Mouse (Mus musculus) stomach, embryonic 15.5 days (tissue): ENCODE results near the gene Tmcc1. TPM values are rescaled to one million over a fixed set of nuclear protein-coding genes. Genes with fewer than 3 reads are reported as not detected.

Source experiments
- ATAC-seq: fragments of 200-750 bp; cut with Nextera tagmentation; 2 replicates; pipeline ENCODE4 v1.8.0; 2017; ENCODE audit warnings: low read depth, moderate number of reproducible peaks, moderate TSS enrichment; ENCODE audit not compliant: insufficient read depth, low FRiP score
- H3K27ac ChIP-seq: fragments of 300-500 bp; sonication (generic); 2 replicates; pipeline ENCODE4 v1.5.1; 2015; ENCODE audit warnings: mild to moderate bottlenecking, inconsistent platforms
- H3K27me3 ChIP-seq: fragments of 300-500 bp; sonication (generic); replicated peaks from 2 replicates; pipeline ENCODE4 v1.6.1; 2015; ENCODE audit warnings: inconsistent platforms
- H3K36me3 ChIP-seq: fragments of 300-500 bp; sonication (generic); 2 replicates; pipeline ENCODE4 v1.6.1; 2015; ENCODE audit warnings: inconsistent platforms
- H3K4me1 ChIP-seq: fragments of 300-500 bp; sonication (generic); 2 replicates; pipeline ENCODE4 v1.6.1; 2015; ENCODE audit warnings: inconsistent platforms
- H3K4me2 ChIP-seq: fragments of 300-500 bp; sonication (generic); 2 replicates; pipeline ENCODE4 v1.6.1; 2015; ENCODE audit warnings: mild to moderate bottlenecking, inconsistent platforms
- H3K4me3 ChIP-seq: fragments of 300-500 bp; sonication (generic); replicated peaks from 2 replicates; pipeline ENCODE4 v1.5.1; 2015; ENCODE audit warnings: inconsistent platforms
- H3K9ac ChIP-seq: fragments of 300-500 bp; sonication (generic); 2 replicates; pipeline ENCODE4 v1.6.1; 2015; ENCODE audit warnings: inconsistent platforms
- H3K9me3 ChIP-seq: fragments of 300-500 bp; sonication (generic); 2 replicates; pipeline ENCODE4 v1.6.1; 2016; ENCODE audit warnings: inconsistent platforms
- WGBS: fragments of 180-500 bp; shearing (Covaris S2); methylation state at CpG from one replicate; pipeline ENCODE4 v1.1.7; 2015; 5-methylcytosine and 5-hydroxymethylcytosine counted together
- polyA plus RNA-seq: library from polyadenylated mRNA; unstranded; fragments of >200 nt; fragmentation: Nextera tagmentation; extraction: Ambion mirVana; gene quantifications from 2 replicates; pipeline ENCODE4 v1.2.1, GENCODE M21; 2015

Tmcc1 gene
- polyA plus RNA-seq, 1 experiment from 2014 or later, result 19.1 TPM

DNA sequence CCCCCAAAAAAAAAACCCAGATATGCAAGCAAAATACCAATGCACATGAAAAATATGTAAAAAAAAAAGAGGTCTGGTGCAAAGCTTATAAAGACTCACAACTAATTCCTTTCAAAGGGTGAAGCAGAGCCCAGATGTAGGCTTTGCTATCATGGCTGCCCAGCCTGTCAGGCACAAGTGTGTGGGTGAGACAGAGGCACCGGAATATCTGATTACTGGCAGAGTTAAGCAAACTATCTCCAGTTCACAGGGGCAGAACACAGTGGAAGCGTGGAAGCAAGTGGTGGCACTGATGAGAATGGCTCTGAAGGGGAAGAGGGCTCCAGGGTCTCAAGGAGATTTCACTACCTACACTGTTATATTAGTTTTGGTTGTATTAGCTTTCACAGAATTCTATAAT is 155.1 kb downstream of the Tmcc1 start:
- 86% methylated on average over 2 of the region's 2 CpGs for WGBS
- H3K9ac ChIP-seq, result no peak overlapping the region
- H3K4me3 ChIP-seq, result no peak overlapping the region
- H3K4me2 ChIP-seq, result no peak overlapping the region
- H3K27ac ChIP-seq, result no peak overlapping the region
- no peaks in the 10 kb centered on the region for H3K9me3 ChIP-seq
- no peaks in the 10 kb centered on the region for H3K36me3 ChIP-seq
- ATAC-seq, result no peak
- H3K27me3 ChIP-seq, result no peaks in the 10 kb centered on the region
- no peaks in the 10 kb centered on the region for H3K4me1 ChIP-seq

DNA sequence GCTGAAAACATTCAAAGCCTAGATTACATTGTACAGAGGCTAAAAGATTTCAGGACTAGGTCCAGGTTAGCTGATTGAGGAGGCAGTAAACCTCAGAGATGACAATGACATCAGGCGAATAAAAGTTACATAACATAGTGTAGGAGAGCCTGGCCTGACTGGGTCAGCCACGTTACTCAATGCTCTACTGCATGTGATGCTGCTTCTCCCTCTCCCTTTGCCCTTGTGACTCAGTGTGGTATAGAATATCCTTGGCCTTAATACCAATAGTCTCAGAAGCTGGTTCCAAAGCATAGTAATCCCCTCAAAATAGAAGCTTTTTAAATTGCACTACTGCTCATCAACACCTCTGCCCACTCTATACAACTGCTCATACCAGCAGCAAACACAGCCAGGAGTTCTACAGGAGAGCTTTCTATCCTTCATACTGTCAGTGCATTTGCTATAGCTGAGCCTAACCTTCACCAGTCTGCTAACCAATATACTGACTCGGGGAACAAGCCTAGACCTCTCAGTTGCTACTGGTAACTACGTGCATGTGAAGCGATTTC is 155.9 kb downstream of the Tmcc1 start:
- no peak for ATAC-seq
- Histone ChIP-seq H3K36me3 (no peaks in the 10 kb centered on the region), H3K4me1 (no peaks in the 10 kb centered on the region), H3K27me3 (no peaks in the 10 kb centered on the region), H3K9me3 (no peaks in the 10 kb centered on the region), H3K4me2 (no peak overlapping the region), H3K4me3 (no peak overlapping the region), H3K9ac (no peak overlapping the region), H3K27ac (no peak overlapping the region)
- WGBS, result 86% methylated on average over 5 of the region's 5 CpGs

DNA sequence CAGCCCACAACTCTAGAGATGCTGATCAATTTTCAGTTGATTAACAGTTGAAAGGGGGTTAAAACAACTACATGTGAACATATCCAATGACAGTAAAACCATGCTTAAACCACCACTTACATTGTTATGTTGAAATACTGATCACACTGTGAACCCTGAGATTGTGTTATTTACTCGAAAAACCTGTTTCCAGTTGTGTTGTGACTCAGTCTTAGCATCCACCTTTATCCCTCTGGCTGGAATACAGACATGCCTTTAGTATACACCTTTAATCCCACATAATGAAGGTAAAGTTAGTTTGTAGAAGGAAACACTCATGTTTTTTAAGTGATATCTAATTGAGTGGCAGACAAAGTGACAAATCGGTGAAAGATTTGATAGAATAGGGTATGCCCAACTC is 156.7 kb downstream of the Tmcc1 start:
- 88% methylated on average over 2 of the region's 2 CpGs for WGBS
- no peak for ATAC-seq
- H3K9me3 ChIP-seq, result no peaks in the 10 kb centered on the region
- no peak overlapping the region for H3K4me3 ChIP-seq
- no peak overlapping the region for H3K4me2 ChIP-seq
- no peaks in the 10 kb centered on the region for H3K4me1 ChIP-seq
- H3K27ac ChIP-seq, result no peak overlapping the region
- no peaks in the 10 kb centered on the region for H3K27me3 ChIP-seq
- H3K36me3 ChIP-seq, result no peaks in the 10 kb centered on the region
- H3K9ac ChIP-seq, result no peak overlapping the region

DNA sequence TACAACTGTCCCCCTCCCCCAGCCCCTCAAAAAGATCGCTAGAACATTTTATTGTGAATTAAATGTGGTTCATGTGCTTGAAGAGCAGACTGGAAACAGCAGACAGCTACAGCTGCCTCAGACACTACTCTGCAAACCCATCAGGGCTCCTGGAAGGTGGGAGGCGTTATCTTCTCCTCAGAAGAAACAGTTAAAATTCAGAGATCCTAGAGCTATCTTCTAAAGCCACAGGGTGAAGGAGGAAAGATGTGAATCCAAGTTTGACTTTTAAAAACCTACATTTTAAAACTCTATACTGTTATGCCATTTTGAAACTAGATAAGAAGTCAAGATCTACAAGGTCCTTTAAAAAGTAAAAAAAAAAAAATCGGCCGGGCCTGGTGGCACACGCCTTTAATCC is 162.2 kb downstream of the Tmcc1 start:
- Histone ChIP-seq H3K27me3 (no peaks in the 10 kb centered on the region), H3K9ac (no peak overlapping the region), H3K4me3 (no peak overlapping the region), H3K9me3 (no peaks in the 10 kb centered on the region), H3K4me1 (no peaks in the 10 kb centered on the region), H3K4me2 (no peak overlapping the region), H3K27ac (no peak overlapping the region), H3K36me3 (no peaks in the 10 kb centered on the region)
- no peak for ATAC-seq
- WGBS, result 86% methylated on average over 5 of the region's 5 CpGs

DNA sequence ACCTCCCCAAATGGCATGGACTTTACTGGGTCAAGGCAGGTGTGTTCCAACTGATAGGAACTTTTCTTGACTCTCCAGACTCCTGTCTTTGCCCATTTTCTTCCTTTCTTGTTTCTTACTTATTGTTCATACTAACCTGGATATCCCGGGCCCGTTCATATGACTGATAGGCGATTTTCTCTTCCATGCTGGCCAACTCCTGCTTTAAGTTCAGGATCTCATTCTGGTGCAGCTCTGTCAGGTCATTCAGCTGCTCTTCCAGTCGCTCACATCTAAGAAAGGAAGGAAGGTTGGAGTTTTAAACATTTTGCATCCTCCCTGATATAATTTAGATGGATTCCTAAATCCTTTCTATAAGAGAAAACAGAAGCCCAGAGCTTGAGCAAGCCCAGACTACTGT is 168.6 kb downstream of the Tmcc1 start:
- Histone ChIP-seq H3K9me3 (peaks cover 8% of the 10 kb centered on the region), H3K4me3 (no peak overlapping the region), H3K4me2 (no peak overlapping the region), H3K9ac (no peak overlapping the region), H3K4me1 (no peaks in the 10 kb centered on the region), H3K27ac (no peak overlapping the region), H3K36me3 (peaks cover 5% of the 10 kb centered on the region; the same call in 1 of the 2 replicates), H3K27me3 (no peaks in the 10 kb centered on the region)
- no peak for ATAC-seq
- 89% methylated on average over 4 of the region's 4 CpGs for WGBS

DNA sequence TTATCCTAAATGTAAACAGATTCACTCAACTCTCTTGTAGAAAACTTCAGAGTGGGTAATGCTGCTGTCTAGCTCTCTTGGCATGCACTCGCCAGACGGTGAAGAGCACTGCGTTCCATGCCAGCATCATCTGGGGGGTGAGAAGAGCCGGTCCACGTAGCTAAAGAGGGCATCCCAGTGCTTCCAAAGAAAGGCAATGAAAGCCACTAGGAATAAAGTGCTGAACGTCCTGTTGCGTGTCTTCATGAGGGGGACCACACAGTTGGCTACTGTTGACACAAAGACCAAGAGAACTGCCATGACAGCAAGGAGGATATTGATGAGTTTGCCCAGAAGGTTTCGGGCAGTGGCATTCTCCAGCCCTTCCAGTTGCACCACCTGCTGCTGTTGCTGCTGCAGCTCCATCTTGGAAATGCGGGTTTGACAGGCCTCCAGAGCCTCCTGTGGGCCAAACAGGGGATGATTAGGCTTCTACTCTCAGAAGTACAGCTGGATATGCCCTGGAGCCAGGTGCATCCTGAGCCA is 171.3 kb downstream of the Tmcc1 start:
- ATAC-seq, result no peak
- H3K27me3 ChIP-seq, result no peaks in the 10 kb centered on the region
- no peak overlapping the region for H3K27ac ChIP-seq
- H3K36me3 ChIP-seq, result peaks cover 5% of the 10 kb centered on the region; the same call in 1 of the 2 replicates
- H3K4me1 ChIP-seq, result no peaks in the 10 kb centered on the region
- no peak overlapping the region for H3K4me2 ChIP-seq
- WGBS, result 84% methylated on average over 9 of the region's 9 CpGs
- H3K4me3 ChIP-seq, result no peak overlapping the region
- no peak overlapping the region for H3K9ac ChIP-seq
- H3K9me3 ChIP-seq, result peaks cover 8% of the 10 kb centered on the region

DNA sequence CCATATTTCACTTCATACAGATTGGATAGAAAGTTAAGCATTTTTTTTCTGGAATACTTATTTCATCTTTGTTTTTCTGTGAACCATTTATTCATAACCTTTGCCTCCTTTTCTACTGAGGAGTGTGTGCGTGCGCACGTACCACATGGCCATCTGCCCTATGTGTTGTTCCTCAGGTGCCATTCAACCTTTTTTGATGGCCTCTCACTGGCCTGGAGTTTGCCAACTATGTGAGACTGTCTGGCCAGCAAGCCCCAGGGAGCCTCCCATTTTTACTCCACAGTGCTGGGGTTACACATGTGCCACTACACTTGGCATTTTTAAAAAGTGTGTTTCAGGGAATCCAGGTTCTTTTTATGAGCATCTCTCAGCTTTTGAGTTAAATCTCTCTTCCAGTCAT is 177.4 kb downstream of the Tmcc1 start:
- no peak for ATAC-seq
- no peaks in the 10 kb centered on the region for H3K36me3 ChIP-seq
- WGBS, result 85% methylated on average over 3 of the region's 3 CpGs
- no peak overlapping the region for H3K4me3 ChIP-seq
- H3K9ac ChIP-seq, result no peak overlapping the region
- H3K4me2 ChIP-seq, result no peak overlapping the region
- H3K9me3 ChIP-seq, result no peaks in the 10 kb centered on the region
- H3K27ac ChIP-seq, result no peak overlapping the region
- no peaks in the 10 kb centered on the region for H3K27me3 ChIP-seq
- no peaks in the 10 kb centered on the region for H3K4me1 ChIP-seq

DNA sequence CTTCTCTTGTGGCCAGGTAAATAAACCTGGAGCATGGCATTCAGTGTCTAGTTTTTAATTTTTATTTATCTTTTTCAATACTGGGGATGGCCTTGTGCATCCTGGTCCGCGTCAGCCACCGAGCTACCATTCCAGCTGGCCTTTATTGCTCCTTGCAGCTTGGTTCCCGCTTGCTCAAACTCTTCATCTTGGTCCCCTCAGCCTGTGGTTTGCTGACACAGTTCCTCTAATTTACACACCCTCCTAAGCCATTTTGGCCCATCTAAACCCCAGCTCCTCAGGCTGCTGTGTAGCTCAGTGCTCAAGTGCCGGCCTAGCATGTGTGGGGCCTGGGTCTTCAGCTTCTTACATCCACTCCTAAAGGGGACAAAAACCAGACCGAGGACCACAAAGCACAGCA is 179.2 kb downstream of the Tmcc1 start:
- ATAC-seq, result no peak
- Histone ChIP-seq H3K27me3 (no peaks in the 10 kb centered on the region), H3K4me2 (no peak overlapping the region), H3K9me3 (no peaks in the 10 kb centered on the region), H3K27ac (no peak overlapping the region), H3K4me3 (no peak overlapping the region), H3K4me1 (0 out of 2 replicates have a peak, but pooled peaks cover 3% of the 10 kb centered on the region), H3K9ac (no peak overlapping the region), H3K36me3 (no peaks in the 10 kb centered on the region)
- WGBS, result 71% methylated on average over 6 of the region's 6 CpGs

DNA sequence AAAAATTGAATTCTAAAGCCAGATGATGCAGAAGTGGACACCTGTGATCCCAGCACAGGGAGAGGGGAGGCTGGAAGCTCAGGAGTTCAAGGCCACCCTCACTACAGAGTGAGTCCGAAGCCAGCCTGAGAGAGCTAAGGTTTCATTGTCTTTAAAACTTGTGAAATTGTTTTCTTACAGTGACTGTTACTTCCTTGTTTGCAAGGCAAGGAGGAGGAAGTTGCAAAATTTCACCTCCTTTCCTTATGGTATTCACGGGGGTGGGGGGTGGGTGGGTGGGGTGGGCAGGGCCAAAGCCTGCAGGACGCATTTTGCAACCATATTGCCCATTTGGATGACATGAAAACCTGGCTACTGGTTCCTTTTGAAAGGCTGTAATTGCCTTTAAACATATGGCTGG is 179.6 kb downstream of the Tmcc1 start:
- WGBS, result 63% methylated on average over 3 of the region's 3 CpGs
- Histone ChIP-seq H3K36me3 (no peaks in the 10 kb centered on the region), H3K4me2 (no peak overlapping the region), H3K9ac (no peak overlapping the region), H3K4me1 (0 out of 2 replicates have a peak, but pooled peaks cover 3% of the 10 kb centered on the region), H3K27ac (no peak overlapping the region), H3K4me3 (no peak overlapping the region), H3K9me3 (no peaks in the 10 kb centered on the region), H3K27me3 (no peaks in the 10 kb centered on the region)
- ATAC-seq, result no peak

DNA sequence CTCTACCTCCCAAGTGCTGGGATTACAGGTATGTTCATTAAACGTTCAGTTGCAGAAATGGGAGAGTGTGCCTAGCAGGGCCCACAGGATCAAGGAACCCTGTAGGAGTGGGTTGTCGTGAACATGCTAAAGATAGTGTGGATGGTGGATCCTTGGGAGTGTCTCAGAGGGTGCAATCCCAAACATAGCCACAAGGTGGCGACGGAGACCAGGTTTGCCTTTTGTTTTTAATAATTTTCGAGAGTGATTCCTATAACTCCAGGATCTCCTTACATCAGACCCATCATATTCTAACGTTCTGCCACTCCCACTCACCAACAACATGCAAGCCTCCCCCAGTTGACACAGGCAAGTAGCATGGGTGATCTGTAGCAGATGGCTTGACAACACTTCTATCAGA is 182.7 kb downstream of the Tmcc1 start:
- Histone ChIP-seq H3K36me3 (no peaks in the 10 kb centered on the region), H3K9ac (no peak overlapping the region), H3K4me2 (no peak overlapping the region), H3K4me3 (no peak overlapping the region), H3K9me3 (no peaks in the 10 kb centered on the region), H3K27me3 (no peaks in the 10 kb centered on the region), H3K27ac (no peak overlapping the region), H3K4me1 (peaks cover 15% of the 10 kb centered on the region)
- WGBS, result 3% methylated on average over 6 of the region's 6 CpGs
- no peak for ATAC-seq

DNA sequence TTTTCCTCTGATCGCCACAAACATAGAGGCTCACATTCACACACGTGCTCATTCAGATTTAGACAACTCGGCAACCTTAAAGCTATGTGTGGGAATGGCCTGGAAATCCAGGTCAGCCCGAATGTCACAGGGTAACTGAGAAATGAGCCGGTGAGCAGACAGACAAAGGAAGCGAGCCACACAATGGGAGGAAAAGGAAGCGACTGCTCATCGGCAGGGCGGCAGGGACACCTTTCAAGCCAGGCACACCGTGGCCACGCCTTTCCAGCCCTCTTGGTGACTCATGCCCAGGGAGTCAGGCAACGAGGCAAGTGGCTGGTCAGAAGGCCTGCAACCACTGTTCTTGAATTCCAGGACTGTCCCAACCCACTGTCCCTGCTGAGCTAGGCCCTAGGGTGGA is 183.9 kb downstream of the Tmcc1 start:
- Histone ChIP-seq H3K4me2 (no peak overlapping the region), H3K4me3 (no peak overlapping the region), H3K27me3 (no peaks in the 10 kb centered on the region), H3K9me3 (no peaks in the 10 kb centered on the region), H3K27ac (peak overlapping the region; percentile 21; the same call in 1 of the 2 replicates), H3K9ac (no peak overlapping the region), H3K36me3 (no peaks in the 10 kb centered on the region), H3K4me1 (peaks cover 15% of the 10 kb centered on the region)
- ATAC-seq, result no peak
- 60% methylated on average over 12 of the region's 12 CpGs for WGBS

DNA sequence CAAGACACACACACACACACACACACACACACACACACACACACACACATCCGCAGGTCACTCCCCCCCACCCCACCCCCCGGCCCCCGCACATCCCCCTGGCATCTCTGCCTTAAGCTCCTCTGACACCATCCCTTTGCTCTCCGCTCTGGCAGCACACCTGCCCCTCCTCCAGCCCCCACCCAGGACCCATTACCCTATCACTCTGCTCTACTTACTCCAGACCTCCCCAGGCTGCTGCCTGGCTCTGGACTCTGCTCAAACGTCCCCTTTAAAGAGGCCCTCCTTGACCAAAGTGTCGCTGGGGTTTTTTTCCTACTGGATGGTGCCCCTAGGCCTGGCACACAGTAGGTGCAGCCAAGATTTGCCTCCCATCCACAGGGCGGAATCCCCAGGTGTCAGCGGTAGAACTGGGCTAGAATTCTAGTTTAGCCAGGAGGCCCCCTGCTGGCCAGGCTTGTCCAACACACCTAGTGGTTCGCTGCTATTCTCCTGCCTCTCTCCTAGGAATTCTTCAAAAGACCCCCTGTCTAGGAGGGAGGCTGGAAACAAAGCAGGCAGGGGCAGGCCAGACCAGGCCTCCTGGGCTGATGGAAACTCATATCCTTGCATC is 185.6 kb downstream of the Tmcc1 start:
- Histone ChIP-seq H3K9me3 (no peaks in the 10 kb centered on the region), H3K9ac (no peak overlapping the region), H3K4me2 (0 out of 2 replicates have a peak overlapping the region, but pooled peaks have one; percentile 19), H3K4me1 (peaks cover 22% of the 10 kb centered on the region), H3K4me3 (no peak overlapping the region), H3K36me3 (no peaks in the 10 kb centered on the region), H3K27ac (no peak overlapping the region), H3K27me3 (no peaks in the 10 kb centered on the region)
- no peak for ATAC-seq
- 16% methylated on average over 9 of the region's 9 CpGs for WGBS
